Mouse (Mus musculus) embryo, embryonic 10.5 days (tissue): Measurements from ENCODE around the gene Cox10.

Experiments
- DNase-seq: peaks from one replicate; pipeline ENCODE4 v3.0.0-alpha.2; 2015; ENCODE audit warnings: low spot score

The Cox10 gene

DNA sequence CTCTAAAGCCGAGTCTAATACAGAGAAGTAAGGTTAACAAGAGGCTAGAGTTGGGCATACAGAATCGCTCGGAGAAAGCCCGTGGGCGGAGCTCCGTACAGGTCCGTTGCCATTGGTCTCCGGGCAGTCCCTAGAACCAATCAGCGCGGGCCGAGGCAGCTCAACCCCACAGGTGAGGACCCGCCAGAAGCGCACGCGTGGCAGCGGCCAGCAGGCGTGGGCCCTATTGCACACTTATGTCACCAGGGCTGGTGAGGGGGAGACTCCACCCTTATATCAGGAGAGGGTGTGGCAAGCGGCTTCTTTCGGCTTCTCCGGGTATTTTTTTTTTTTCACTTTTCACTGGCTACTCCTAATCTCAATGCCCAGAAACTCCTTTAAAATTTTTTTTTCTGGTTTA lies 164.9 kb downstream of the Cox10 start:
- peak; percentile 87 for DNase-seq

DNA sequence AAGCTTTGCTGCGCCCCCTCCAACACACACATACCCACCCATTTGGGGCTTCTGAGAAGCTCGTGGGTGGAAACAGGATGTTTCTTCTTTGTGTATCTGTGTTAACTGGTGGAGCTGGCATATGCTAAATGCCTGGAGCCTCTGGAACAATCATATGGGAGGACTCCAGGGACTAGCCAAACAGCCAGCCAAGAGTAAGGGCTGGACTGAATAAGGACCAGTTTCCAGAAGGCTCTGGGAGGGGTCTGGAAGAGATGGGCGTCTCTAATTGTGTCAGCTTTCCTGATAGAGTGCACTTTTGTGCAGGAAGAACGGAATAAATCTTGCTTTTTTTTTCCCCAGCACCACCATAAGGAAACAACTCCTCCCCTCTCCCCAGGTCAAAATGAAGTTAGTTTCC lies 165.3 kb downstream of the Cox10 start:
- DNase-seq: no peak
